ENCODE assay signal across 8 mouse cellular contexts in the genomic region with DNA sequence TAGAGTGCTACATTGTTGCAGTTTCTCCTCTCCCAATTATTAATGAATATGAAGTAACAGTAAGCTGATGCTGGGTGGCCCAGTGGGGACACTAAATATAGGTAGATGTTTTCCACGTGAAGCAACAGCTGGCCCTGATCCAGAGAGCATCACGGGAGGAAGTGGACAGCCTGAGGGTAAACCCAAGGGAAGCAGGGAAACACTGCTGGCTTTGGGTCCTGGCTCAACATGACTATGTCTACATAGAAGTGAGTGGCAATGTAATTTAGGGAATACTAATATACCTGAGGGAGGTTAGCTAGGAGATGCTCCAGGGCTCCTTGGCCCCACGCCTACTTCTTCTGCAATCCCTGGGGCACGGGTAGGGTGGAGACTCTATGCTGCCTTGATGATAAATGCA.
DNase-seq lines count a peak whose midpoint lies in the region; ATAC-seq and TF ChIP-seq lines count a peak whose summit lies in the region.

No protein-coding gene starts in this region.

- no peak overlapping the region for H3K9ac ChIP-seq in hindbrain, postnatal 0 days (replicated peaks; ENCODE audit: low read length)

- H3K4me1 ChIP-seq in hindbrain, postnatal 0 days (ENCODE audit: insufficient read depth, low read length), result peaks cover 27% of the 10 kb centered on the region
- peaks cover 11% of the 10 kb centered on the region for H3K4me1 ChIP-seq in hindbrain, embryonic 10.5 days (replicated peaks)

- no peak overlapping the region for H3K4me3 ChIP-seq in hindbrain, postnatal 0 days (ENCODE audit: low read length)
- H3K4me3 ChIP-seq in hindbrain, embryonic 10.5 days, result no peak overlapping the region

- H3K27ac ChIP-seq in hindbrain, postnatal 0 days, result peak overlapping the region; percentile 76
- no peak overlapping the region for H3K27ac ChIP-seq in hindbrain, embryonic 10.5 days

- peak; percentile 37 for DNase-seq in hindbrain, postnatal 0 days (ENCODE audit: low spot score)
- DNase-seq in hindbrain, embryonic 10.5 days (ENCODE audit: low spot score), result no peak
- peak; percentile 45 for DNase-seq in NIH3T3 (ENCODE audit: low read depth)
- DNase-seq in cerebellum, postnatal 36 days, result peak; percentile 22 to 32
- peak; percentile 72 to 76 for DNase-seq in heart, postnatal 10 days
- no peak for DNase-seq in thymus, postnatal 14 days
- no peak for DNase-seq in thymus, postnatal 10 days (ENCODE audit: low spot score in 2 of 2)

- WGBS in hindbrain, postnatal 0 days, result 48% methylated on average over 4 of the region's 4 CpGs
- 86% methylated on average over 4 of the region's 4 CpGs for WGBS in hindbrain, embryonic 10.5 days

- no peaks in the 10 kb centered on the region for H3K27me3 ChIP-seq in hindbrain, postnatal 0 days (ENCODE audit: insufficient read depth, low read length)
- H3K27me3 ChIP-seq in hindbrain, embryonic 10.5 days (ENCODE audit: insufficient read depth, poor library complexity, severe bottlenecking), result no peaks in the 10 kb centered on the region

- ATAC-seq in hindbrain, postnatal 0 days, result no peak
- ATAC-seq in inflammation-experienced regulatory T-cells, adult 6 months, result no peak

- no peak for TF ChIP-seq CTCF in hindbrain, postnatal 0 days (IDR thresholded peaks at IDR 0.05; ENCODE audit: low read depth)

- peak overlapping the region; percentile 31 for H3K4me2 ChIP-seq in hindbrain, postnatal 0 days (ENCODE audit: low read depth, low read length)

- intact Hi-C loops in heart, postnatal 10 days (cut with DNase I), result loop anchor here (5.0 kb wide), 1 partner anchor 83 kb away; the partner anchor contains the start of genes Apoh and Prkca

- no peaks in the 10 kb centered on the region for H3K9me3 ChIP-seq in hindbrain, postnatal 0 days (ENCODE audit: low read length)
- no peaks in the 10 kb centered on the region for H3K9me3 ChIP-seq in hindbrain, embryonic 10.5 days

- H3K36me3 ChIP-seq in hindbrain, postnatal 0 days (ENCODE audit: insufficient read depth, low read length), result no peaks in the 10 kb centered on the region
- H3K36me3 ChIP-seq in hindbrain, embryonic 10.5 days, result no peaks in the 10 kb centered on the region

Comparison
In these comparisons a context has a peak if more than half of its experiments do, and no peak if none do; other contexts are left out.
1. DNase-seq: peak in hindbrain, postnatal 0 days (single experiment), NIH3T3 (single experiment), cerebellum, postnatal 36 days (2 of 2) and heart, postnatal 10 days (2 of 2); none in hindbrain, embryonic 10.5 days (single experiment), thymus, postnatal 14 days (single experiment) and thymus, postnatal 10 days (0 of 2).